Mouse (Mus musculus): ENCODE results near the gene Tctex1d2.

GRCm38 (mm10) chr16:32395679-32396540 is 23.6 kb upstream of the Tctex1d2 start:
- no peak for TF ChIP-seq POLR2A (IDR thresholded peaks at IDR 0.05; ENCODE audit: control insufficient read depth, low read depth, low read length)
- no peak for TF ChIP-seq CTCF (IDR thresholded peaks at IDR 0.05; ENCODE audit: control insufficient read depth, insufficient read depth, insufficient replicate concordance, low read depth, low read length)

Data from testis, adult 2 months (tissue).